Mouse (Mus musculus): ENCODE results near the gene Ncam1.

Ncam1 gene

DNA sequence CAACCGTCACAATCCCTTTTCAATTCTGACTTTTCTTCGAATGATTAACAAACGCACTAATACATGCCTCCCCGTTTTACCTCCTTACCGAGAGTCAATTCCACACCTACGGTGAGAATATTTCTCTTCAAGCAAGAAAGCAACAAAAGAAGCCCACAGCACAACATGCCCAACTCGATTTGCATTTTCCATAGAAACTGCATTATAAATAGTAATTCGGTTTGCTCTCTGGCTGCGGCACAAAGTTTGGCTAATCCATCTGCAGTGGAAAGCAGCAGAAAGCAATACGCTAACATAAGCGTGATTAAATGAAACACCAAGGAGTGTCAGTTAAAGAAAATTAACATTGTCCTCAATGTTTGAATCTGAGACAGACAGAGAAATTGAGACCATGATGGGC is 177.0 kb downstream of the Ncam1 start:
- DNase-seq (ENCODE audit: low read depth, low spot score) = no peak

DNA sequence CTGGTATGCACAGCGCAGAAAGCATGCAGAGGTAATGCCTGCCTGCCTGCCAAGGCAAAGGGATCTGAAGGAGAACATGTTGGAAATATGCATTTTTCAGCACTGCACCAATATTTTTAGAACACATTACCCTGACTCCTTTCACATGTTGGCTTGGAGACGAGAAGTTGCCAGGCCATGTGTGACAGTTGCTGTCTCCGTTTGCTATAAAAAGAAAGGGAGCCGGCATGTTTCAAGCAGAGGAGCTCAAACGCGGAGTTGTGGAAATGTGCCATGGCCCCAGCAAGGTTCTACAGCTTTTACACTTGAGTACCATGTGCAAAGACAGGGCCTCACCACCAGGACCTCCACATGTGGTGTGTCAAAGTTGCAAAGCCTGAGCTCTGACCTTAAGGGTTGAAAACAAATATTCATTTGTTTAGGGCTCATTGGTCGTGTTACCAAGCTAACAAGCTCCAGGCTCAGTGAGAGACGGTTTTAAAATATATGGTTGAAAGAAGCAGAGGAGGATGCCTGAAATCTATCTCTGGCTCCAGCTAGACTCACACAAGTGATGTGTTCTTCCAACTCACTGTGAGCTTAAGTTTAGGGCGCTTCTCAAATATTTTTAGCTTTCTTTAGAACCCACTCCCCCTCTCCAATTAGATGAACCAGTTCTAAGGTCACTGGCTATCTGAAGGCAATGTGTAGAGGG is 179.9 kb downstream of the Ncam1 start:
- no peak for DNase-seq (ENCODE audit: low read depth, low spot score)

DNA sequence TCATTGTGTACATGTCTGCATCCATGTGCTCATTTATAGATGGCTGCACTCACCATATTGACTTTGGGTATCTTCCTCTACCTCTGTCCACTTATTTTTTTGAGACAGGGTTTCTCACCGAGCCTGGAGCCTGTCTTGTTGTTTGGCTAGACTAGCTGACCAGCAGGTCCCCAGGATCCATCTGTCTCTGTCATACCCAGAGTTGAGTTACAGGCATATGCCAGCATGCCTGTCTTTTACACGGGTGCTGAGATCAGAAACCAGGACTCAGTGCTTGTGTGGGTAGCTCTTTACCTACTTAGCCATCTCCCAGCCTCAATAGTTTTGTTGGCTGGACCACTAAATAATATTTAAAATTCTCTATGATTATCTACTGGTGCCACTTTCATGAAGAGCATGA is 180.5 kb downstream of the Ncam1 start:
- DNase-seq (ENCODE audit: low read depth, low spot score) = no peak

DNA sequence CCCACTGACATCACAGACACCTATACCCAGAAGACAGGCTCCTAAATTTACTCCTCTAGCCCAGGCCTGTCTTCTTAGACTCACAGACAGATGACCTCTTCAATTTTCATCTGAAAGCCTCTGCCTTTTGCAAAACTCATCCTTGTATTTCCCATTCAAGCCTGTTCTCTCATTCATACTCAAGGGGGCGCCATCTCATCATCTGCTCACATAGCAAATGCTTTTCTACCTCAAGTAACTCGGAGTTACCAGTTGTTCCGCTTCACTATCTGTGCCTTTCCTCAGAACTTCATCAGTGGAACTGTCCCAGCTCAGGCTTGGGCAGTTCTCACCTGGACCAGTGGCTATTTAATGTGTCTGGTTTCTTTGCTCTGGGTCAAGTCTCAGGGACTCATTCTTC is 181.5 kb downstream of the Ncam1 start:
- peak; percentile 34 for DNase-seq (ENCODE audit: low read depth, low spot score)

DNA sequence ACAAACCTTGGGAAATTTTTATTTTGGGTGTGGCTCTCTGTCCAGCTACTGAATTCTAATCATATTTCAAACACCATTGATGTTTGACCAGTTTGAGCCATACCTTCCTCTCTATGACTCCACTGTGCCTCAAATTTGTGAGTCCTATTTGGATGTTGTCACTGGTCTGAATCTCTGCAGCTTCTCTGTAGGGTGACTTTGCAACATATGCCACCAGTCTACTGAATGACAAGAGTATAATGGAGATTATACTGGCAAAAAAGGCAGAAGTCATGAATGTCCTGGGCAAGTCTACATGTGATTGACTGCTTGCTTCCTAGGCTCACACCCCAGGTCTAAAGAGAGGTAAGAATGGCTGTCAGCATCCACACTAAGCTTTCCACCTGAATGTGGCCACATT is 186.3 kb downstream of the Ncam1 start:
- no peak for DNase-seq (ENCODE audit: low read depth, low spot score)

DNA sequence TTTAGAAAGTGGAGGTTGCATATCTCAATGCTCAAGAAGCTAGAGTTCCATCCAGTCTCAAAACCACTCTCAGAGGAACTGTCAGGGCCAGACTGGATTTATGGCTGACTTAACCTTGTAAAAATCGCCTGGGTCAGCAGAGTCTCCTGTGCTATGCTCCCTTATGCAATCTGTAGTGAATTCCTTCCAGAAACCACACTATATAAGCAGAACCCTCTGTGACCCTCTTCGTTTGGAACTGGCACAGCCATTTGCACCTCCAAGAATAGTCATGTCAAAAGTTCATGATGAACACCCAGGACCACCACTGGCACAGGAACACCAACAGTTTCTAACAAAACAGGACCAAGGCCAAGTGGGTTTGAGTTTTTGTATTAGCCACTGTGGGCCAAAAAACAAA is 190.5 kb downstream of the Ncam1 start:
- DNase-seq (ENCODE audit: low read depth, low spot score) = no peak

- DNase-seq (ENCODE audit: low read depth, low spot score) = no peak
These were observed 192.0 kb downstream of the Ncam1 start for GRCm38 (mm10) chr9:49606717-49607116.

GRCm38 (mm10) chr9:49606317-49606716 is 192.4 kb downstream of the Ncam1 start:
- DNase-seq (ENCODE audit: low read depth, low spot score) = no peak

GRCm38 (mm10) chr9:49605791-49606190 is 192.9 kb downstream of the Ncam1 start:
- DNase-seq (ENCODE audit: low read depth, low spot score) = no peak

DNA sequence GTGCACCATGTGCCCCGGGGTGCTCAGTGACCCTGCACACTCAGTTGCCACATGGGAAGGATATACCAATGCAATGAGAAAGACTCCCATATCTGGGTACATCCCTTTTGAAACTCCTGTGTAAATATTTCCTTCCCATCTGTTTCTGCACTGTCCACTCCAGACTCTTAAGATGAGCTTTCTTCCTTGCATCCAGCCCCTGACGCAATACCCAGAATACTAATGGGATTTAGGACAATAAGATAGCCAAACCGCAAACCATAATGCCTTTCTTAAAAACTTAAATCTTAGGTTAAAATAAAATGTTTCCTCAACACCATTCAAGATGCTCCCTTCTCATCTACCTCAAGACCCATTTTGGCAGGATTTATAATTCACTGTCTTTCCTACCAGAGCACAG is 193.4 kb downstream of the Ncam1 start:
- no peak for DNase-seq (ENCODE audit: low read depth, low spot score)

GRCm38 (mm10) chr9:49601215-49601614 is 197.5 kb downstream of the Ncam1 start:
- no peak for DNase-seq (ENCODE audit: low read depth, low spot score)

- DNase-seq (ENCODE audit: low read depth, low spot score) = peak; percentile 9
These were observed 202.9 kb downstream of the Ncam1 start for GRCm38 (mm10) chr9:49595635-49596348.

DNA sequence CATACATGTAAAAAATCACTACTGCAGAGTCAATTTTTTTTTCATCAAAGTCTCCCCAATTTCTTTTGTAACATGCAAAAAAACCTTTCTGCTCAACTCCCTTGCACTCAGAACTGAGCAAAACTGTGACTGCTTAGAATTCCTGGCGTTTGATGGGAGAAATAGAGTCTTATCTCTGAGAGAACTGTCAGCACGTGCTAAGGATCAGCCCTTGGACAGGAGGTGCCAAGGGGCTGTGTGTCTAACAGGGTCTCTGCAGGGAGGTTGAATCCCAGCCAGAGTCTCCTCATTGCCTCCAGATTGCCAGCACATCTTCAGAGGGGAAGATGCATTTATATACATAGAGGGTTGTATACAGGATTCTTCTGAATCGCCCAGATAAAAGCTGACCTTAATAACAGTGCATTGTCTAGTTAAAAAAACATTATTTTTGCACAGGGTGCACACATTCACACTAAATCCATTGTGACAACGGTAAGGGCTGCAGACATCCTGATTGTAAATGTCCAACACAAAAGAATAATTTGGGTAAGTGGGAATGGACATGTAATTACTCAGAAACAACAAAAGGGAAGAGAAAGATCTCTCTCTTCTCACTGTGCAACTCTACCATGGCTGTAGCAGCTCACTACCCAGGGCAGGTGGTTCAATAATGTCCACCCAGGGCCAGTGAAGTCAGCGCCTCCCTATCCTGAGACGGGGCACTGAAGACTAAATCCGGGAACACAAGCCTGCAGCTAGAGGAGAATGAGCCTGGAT is 203.7 kb downstream of the Ncam1 start:
- no peak for DNase-seq (ENCODE audit: low read depth, low spot score)

GRCm38 (mm10) chr9:49593951-49594536 is 204.7 kb downstream of the Ncam1 start:
- DNase-seq (ENCODE audit: low read depth, low spot score) = peak; percentile 75

DNA sequence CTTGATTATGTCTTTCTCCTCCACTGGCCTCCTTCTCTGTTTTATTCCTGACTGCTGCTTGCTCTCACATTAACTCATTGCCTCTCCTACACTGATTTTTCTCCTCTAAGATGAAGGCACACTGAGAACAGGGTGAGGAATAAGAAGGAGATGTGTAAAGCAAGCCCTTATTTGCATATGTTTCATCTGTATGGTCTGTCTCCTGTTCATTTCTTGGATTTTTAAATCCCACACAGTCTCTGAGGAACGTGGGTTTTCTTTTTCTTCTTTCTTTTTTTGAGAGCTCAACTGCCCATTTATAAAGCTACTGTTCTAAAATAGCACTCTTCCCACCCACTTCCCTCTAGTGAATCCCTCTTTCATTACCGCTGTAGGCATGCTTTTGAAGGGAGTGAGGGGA is 206.7 kb downstream of the Ncam1 start:
- DNase-seq (ENCODE audit: low read depth, low spot score) = no peak

- no peak for DNase-seq (ENCODE audit: low read depth, low spot score)
These were observed 208.5 kb downstream of the Ncam1 start for GRCm38 (mm10) chr9:49590261-49590660.

GRCm38 (mm10) chr9:49577136-49577535 is 221.6 kb downstream of the Ncam1 start:
- no peak for DNase-seq (ENCODE audit: low read depth, low spot score)

DNA sequence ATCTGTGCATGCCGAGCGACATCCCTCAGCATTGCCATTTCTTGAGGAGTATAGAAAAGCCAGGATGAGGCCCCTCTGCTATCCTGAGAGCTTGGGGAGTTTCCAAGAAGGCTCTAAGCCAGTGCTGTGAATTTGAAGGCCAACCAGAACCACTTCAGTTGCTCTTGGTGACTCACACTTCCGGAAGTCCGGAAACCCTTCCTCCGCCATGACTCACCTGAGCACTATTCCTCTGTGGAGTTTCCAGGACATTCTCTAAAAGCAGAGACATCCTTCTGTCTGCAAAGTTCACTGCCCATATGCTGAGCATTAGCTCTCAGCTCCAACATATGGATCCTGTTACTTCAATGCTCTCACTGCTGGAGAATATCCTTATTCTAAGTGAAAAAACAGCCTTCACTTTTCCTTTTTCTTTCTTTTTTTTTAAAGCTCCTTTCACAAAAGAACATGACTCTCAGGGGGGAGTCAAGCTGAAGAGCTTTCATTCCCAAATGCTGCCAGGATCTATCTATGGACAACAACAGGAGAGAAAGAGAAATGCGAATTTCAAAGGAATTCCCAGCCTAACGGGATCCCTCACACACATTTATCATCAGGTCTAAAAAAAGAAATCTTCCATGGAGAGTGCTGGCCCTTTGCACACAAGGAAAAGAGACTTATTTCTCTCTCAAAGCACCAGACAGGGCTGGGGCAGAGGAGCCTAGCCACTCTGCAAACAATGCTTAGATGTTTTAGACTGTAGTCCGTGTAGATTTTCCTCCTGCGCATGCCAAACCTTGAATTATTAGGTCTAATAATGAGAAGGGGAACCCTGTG is 226.8 kb downstream of the Ncam1 start:
- peak; percentile 33 for DNase-seq (ENCODE audit: low read depth, low spot score)

GRCm38 (mm10) chr9:49570731-49571694 is 227.7 kb downstream of the Ncam1 start:
- DNase-seq (ENCODE audit: low read depth, low spot score) = peak; percentile 59

DNA sequence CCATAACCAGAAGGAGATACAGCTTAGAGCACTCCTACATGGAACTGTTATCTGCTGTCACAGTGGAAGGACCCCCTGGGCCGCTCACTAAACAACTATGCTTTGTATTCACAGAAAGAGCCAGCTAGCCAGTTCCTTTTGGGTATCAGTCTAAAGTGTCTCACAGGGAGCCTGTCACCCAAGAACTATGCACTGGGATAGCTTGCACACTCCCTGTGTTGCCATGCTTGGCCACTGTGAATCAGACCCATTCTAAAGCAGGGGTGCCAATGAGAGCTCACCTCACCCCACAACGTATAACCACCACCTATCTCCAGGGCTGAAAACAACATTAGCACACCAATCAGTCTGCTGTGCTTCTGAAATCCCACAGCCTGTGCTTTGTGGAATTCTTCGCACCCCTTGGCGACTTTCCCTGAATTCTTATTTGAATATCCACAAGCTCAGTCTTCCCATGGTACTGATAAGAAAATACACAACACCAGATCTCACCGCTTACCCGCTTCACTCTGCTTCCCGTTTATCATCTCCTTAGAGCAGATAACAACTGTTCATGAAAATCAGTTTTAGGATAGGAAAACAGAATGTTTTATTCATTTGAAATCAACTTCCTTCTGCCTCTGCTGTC is 228.6 kb downstream of the Ncam1 start:
- DNase-seq (ENCODE audit: low read depth, low spot score) = no peak

All from forelimb bud, embryonic 11.5 days (tissue).